Mouse (Mus musculus): ENCODE measurements at regions not wholly inside any gene's neighbourhood (a gene's known extent, or its start where the extent isn't known, plus 50 kb on each side); places are given as distances from the start of the nearest gene placed in this dataset.

GRCm38 (mm10) chr13:51228862-51229770 lies 58.3 kb downstream of the Nxnl2 start:
- TF ChIP-seq CTCF (IDR thresholded peaks at IDR 0.05; ENCODE audit: borderline replicate concordance, insufficient read depth, low read depth, low read length), result no peak
- no peak for TF ChIP-seq POLR2A (IDR thresholded peaks at IDR 0.05; ENCODE audit: borderline replicate concordance, insufficient read depth, low read length)

Measured in cerebellum, adult 2 months (tissue).